Mouse (Mus musculus) kidney, adult 2 months (tissue): ENCODE results near the gene Pkd1l2.

Experiments used
- CTCF ChIP-seq: fragments of 200-500 bp; conservative IDR thresholded peaks from 2 replicates; pipeline ENCODE4 v1.5.1; 2011; ENCODE audit warnings: low read depth, mild to moderate bottlenecking, control low read depth, low read length, moderate library complexity, mixed read lengths; ENCODE audit not compliant: insufficient read depth, insufficient read length
- POLR2A ChIP-seq: fragments of 200-500 bp; IDR thresholded peaks from one replicate; pipeline ENCODE4 v1.6.1; 2011; ENCODE audit warnings: low read depth, low read length, control low read depth

DNA sequence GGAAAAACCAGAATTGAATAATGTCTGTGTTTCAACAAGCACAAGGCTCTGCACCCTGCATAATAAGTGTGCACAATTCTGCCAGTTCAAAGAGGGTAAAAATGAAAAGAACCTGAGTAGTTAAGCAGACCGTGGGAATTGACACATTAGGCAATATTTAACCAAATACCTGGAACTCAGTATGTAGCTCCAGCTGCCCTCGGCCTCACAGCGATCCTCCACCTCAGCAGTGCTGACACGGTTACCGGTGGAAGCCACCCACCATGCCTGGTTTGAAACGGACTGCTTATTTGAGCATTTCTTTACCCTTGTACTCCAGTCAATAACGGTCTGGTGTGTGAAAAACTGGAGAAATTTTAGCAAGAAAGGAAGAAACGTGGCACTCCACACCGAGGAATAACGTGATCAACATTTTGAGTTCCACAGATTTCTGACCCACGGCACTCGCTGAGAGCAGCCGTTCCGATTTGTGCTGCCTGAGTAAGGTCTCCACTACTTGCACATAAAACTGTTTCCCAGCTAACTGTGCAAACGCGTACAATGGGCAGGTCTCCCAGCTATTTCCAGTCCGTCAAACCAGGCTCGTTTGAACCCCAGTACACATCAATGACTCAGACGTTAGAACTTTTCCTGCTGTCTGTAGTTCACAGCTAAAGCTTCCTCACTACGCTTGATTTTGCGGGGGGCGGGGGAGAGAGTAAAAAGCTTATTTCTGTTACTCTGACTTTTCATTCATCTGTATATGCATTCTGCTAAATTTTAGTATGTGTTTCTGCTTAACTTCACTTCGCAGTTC is 89.9 kb downstream of the Pkd1l2 start:
- TF ChIP-seq CTCF, result no peak
- peak; percentile 60 for TF ChIP-seq POLR2A
